Mouse (Mus musculus) myocyte (in vitro differentiated cells): ENCODE measurements at regions not wholly inside any gene's neighbourhood (a gene's known extent, or its start where the extent isn't known, plus 50 kb on each side); places are given as distances from the start of the nearest gene placed in this dataset.

Experiments
- E2F4 ChIP-seq: IDR thresholded peaks from one replicate; pipeline ENCODE4 v1.6.1; 2011; ENCODE audit warnings: mild to moderate bottlenecking, control low read depth, moderate library complexity; ENCODE audit not compliant: insufficient read depth
- MAX ChIP-seq: IDR thresholded peaks from one replicate; pipeline ENCODE4 v1.6.1; 2011; ENCODE audit warnings: low read depth, mild to moderate bottlenecking, control low read depth
- MYOG ChIP-seq, 3 experiments: IDR thresholded peaks; one replicate each; pipeline ENCODE4 v1.6.1; 2011; ENCODE audit warnings: control low read depth in 2 of 3, low read depth in 2 of 3, mild to moderate bottlenecking in 2 of 3; ENCODE audit not compliant: insufficient read length in 2 of 3, control insufficient read depth in 1 of 3, insufficient read depth in 1 of 3
- POLR2A ChIP-seq: IDR thresholded peaks from one replicate; pipeline ENCODE4 v1.6.1; 2011; ENCODE audit warnings: low read depth, mild to moderate bottlenecking, control low read depth, moderate library complexity; ENCODE audit not compliant: insufficient read length
- POLR2AphosphoS2 ChIP-seq: IDR thresholded peaks from one replicate; pipeline ENCODE4 v1.6.1; 2011; ENCODE audit warnings: low read depth, control low read depth; ENCODE audit not compliant: insufficient read length
- TCF3 ChIP-seq: IDR thresholded peaks from one replicate; pipeline ENCODE4 v1.6.1; 2011; ENCODE audit warnings: low read depth, control low read depth; ENCODE audit not compliant: insufficient read length
- USF1 ChIP-seq: IDR thresholded peaks from one replicate; pipeline ENCODE4 v1.6.1; 2011; ENCODE audit warnings: low read depth, mild to moderate bottlenecking, control low read depth, moderate library complexity

GRCm38 (mm10) chr10:95074381-95074780, 129.7 kb upstream of the Plxnc1 start:
- TF ChIP-seq TCF3 (no peak), MYOG (IDR thresholded peaks at IDR 0.05; ENCODE audit: control insufficient read depth in 1 of 3, insufficient read depth in 1 of 3, insufficient read length in 2 of 3, low read depth in 2 of 3) (no peak), USF1 (no peak), POLR2A (no peak), POLR2AphosphoS2 (no peak), MAX (no peak), E2F4 (no peak)
